Mouse (Mus musculus) urinary bladder, adult 18-20 months (tissue): ENCODE measurements around the gene Olfr308.
"Not testable (repeated sequence)": the region's sequence is repeated elsewhere in the genome, so short reads cannot be mapped to it uniquely, and the experiment has no call there.

Experiments
- DNase-seq, 2 experiments: peaks; one replicate each; pipeline ENCODE4 v3.0.0; 2022; ENCODE audit warnings: low spot score in 2 of 2, mixed read lengths in 2 of 2

Gene Olfr308

DNA sequence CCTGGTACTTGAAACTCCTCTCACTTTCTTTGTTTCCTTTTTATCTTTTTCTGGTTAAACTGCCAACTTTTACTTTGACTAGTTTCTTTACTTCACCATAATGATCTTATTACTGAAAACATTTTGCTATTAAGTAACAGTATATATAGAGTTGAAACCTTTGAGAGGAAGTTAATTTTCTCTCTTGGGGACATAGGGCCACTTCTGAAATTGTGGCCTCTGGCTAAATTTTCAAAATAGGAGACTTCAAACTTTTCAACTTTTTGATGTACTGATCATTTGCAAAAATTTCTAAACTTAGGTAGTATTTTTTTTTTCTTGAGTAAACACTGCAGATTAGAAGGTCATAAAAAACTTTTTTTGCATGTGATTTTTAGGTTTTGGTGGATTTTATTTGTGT is at the start of gene Olfr308:
Gene Olfr308, minus strand, starts transcription at position 101 of the 400 bp plus-strand sequence.
- no peak for DNase-seq

- DNase-seq, result no peak
Measured at GRCm38 (mm10) chr7:86366828-86367227, 41.4 kb upstream of the Olfr308 start, which contains the start of gene Olfr305. Gene Olfr305, minus strand, starts transcription at chr7:86366928.

- not testable (repeated sequence) for DNase-seq
Measured at GRCm38 (mm10) chr7:86346296-86346695, 20.9 kb upstream of the Olfr308 start.

- no peak for DNase-seq
Measured at GRCm38 (mm10) chr7:86344253-86344652, 18.8 kb upstream of the Olfr308 start.

DNA sequence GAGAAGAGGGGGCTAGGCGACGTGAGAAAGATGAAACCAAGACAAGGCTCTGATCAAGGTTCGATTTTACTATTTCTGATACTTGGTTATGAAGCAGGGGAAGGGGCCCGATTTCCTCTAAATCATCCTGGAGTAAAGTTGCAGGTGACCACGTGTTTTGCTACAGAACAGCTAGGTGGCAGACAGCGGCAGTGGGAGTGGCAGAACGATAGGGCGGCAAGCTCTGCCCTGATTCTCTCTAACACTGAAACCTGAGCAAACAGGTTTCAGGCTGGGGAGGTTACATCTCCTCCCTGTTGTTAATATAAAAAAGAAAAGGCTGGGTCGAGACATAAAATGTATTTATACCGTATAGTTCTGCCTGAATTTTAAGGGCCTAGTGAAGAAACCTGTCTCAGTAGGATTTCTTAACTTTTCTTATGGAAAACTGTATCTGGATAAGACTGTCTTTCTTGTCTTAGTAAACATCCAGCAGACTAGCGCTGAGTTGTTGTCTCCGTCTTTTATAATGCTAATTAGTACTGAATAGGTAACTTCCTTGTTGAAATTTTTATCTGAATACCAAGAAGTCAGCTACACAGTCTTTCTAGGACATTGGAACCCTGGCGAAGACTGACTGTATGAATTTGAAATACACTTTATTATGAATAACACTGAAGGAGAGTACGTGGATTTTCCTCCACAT is 17.6 kb upstream of the Olfr308 start:
- no peak for DNase-seq

GRCm38 (mm10) chr7:86337486-86337885 is 12.1 kb upstream of the Olfr308 start, which contains the start of gene Olfr307:
Gene Olfr307, minus strand, starts transcription at chr7:86337586.
- DNase-seq, result no peak

DNA sequence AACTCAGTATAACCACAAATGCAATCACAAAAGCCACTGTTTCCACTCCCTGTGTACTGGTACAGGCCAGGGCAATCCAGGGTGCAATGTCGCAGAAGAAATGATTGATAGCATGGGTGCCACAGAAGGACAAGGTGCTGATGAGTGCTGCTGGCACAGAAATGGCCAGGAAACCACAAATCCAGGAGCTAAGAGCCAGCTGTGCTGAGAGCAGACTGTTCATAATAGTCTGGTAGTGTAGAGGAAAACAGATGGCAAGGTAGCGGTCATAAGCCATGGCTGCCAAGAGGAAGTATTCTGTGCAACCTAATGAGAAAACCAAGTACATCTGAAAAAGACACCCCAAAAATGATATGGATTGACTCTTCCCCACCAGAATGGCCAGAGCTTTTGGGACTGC is 4.1 kb downstream of the Olfr308 start:
- no peak for DNase-seq

DNA sequence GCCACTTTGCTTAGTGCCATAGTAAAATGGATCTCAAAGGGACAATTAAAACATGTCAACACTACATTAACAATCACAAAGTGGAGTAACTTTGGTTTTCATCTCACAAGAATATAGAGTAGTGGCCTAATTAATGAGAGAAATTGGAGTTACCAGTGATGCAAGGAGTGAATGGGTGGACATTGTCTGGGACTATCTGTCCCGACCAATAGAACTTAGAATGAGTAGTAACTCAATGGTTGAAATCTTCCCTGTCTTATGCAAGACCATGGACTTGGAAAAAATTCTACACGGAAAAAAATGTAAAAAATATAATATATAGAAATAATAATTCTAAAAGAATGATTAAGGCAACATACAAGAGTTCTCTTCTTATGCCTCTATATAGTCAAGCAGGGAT is 11.8 kb downstream of the Olfr308 start, which contains the start of gene Olfr309:
Gene Olfr309, minus strand, starts transcription at position 101 of the 400 bp plus-strand sequence.
- no peak for DNase-seq

- DNase-seq, result no peak
Measured at GRCm38 (mm10) chr7:86277072-86277471, 48.4 kb downstream of the Olfr308 start, which contains the start of gene Olfr310. Gene Olfr310, minus strand, starts transcription at chr7:86277172.
